Mouse (Mus musculus): ENCODE measurements around the gene Cst3.

DNA sequence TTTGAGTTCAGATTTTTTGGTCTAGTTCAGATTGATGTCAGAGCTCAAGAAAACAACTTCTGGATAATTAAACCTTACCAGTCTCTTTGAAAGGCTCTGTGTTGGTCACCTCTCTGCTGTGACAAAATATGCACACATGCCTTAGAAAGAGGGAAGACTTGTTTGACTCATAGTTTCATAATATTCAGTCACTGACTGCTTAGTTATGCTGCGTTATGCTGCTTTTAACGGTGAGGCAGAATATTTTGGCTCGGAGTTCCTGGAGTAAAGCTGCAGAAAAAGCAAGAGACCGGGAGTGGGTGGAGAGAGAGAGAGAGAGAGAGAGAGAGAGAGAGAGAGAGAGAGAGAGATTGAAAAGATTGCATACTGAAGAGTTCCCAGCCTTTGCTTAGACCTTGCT lies 14.5 kb downstream of the Cst3 start:
- TF ChIP-seq POLR2A (IDR thresholded peaks at IDR 0.05; ENCODE audit: control insufficient read depth, extremely low read depth, insufficient read depth, low read length, poor library complexity) (no peak), CTCF (IDR thresholded peaks at IDR 0.05; ENCODE audit: borderline replicate concordance, control insufficient read depth, extremely low read depth, insufficient read depth, low read length, poor library complexity) (no peak)
